Mouse (Mus musculus) cortical plate, adult 2 months (tissue): Measurements from ENCODE around the gene Zfr.

Experiments used
- CTCF ChIP-seq: fragments of 200-500 bp; IDR thresholded peaks from 2 replicates; pipeline ENCODE4 v1.5.1; 2011; ENCODE audit warnings: mild to moderate bottlenecking, control low read depth, low read length; ENCODE audit not compliant: insufficient read depth; ENCODE audit errors: extremely low read depth
- POLR2A ChIP-seq: fragments of 200-500 bp; IDR thresholded peaks from 2 replicates; pipeline ENCODE4 v1.6.1; 2011; ENCODE audit warnings: mild to moderate bottlenecking, low read length, control low read depth; ENCODE audit not compliant: insufficient read depth; ENCODE audit errors: extremely low read depth

- TF ChIP-seq POLR2A (no peak), CTCF (no peak)
Observed at GRCm38 (mm10) chr15:12090981-12091669, 26.5 kb upstream of the Zfr start.
